Mouse (Mus musculus) kidney, postnatal 25 days (tissue): ENCODE results near the gene Mogat1.

Experiments
- DNase-seq, 2 experiments: peaks; one replicate each; pipeline ENCODE4 v3.0.0; 2021; ENCODE audit warnings: mixed read lengths in 2 of 2

Mogat1 gene

GRCm38 (mm10) chr1:78510862-78511261 lies at the start of gene Mogat1:
Gene Mogat1, plus strand, starts transcription at chr1:78510991.
- DNase-seq: peak; percentile 30 to 70

GRCm38 (mm10) chr1:78472441-78472840 lies 38.4 kb upstream of the Mogat1 start:
- no peak for DNase-seq

- no peak for DNase-seq
Measured at GRCm38 (mm10) chr1:78483430-78483829, 27.4 kb upstream of the Mogat1 start.

GRCm38 (mm10) chr1:78484361-78484760 lies 26.4 kb upstream of the Mogat1 start:
- no peak for DNase-seq

- DNase-seq: no peak
Measured at GRCm38 (mm10) chr1:78488427-78488751, 22.4 kb upstream of the Mogat1 start.

- peak; percentile 92 to 95 for DNase-seq
Measured at GRCm38 (mm10) chr1:78488752-78489492, 21.9 kb upstream of the Mogat1 start, which contains the start of gene Farsb. Gene Farsb, minus strand, starts transcription at chr1:78488897.

- no peak for DNase-seq
Measured at GRCm38 (mm10) chr1:78490143-78490542, 20.6 kb upstream of the Mogat1 start.

- no peak for DNase-seq
Measured at GRCm38 (mm10) chr1:78501036-78501435, 9.8 kb upstream of the Mogat1 start.

GRCm38 (mm10) chr1:78501856-78502255 lies 8.9 kb upstream of the Mogat1 start:
- DNase-seq: peak; percentile 29 to 52

GRCm38 (mm10) chr1:78502527-78502926 lies 8.3 kb upstream of the Mogat1 start:
- peak; percentile 79 to 89 for DNase-seq

- DNase-seq: no peak
Measured at GRCm38 (mm10) chr1:78507137-78507536, 3.7 kb upstream of the Mogat1 start.

- DNase-seq: peak; percentile 55 to 74
Measured at GRCm38 (mm10) chr1:78511621-78512160, 900 bp downstream of the Mogat1 start, which contains the start of gene BC035947. Gene BC035947, minus strand, starts transcription at chr1:78512158.

- DNase-seq: no peak
Measured at GRCm38 (mm10) chr1:78512756-78513155, 2.0 kb downstream of the Mogat1 start.

- no peak for DNase-seq
Measured at GRCm38 (mm10) chr1:78518907-78519306, 8.1 kb downstream of the Mogat1 start.

GRCm38 (mm10) chr1:78525189-78525886 lies 14.5 kb downstream of the Mogat1 start:
- DNase-seq: peak; percentile 68 to 81

GRCm38 (mm10) chr1:78528356-78528755 lies 17.6 kb downstream of the Mogat1 start:
- no peak for DNase-seq

- DNase-seq: no peak
Measured at GRCm38 (mm10) chr1:78529011-78529410, 18.2 kb downstream of the Mogat1 start.

GRCm38 (mm10) chr1:78530500-78531215 lies 19.9 kb downstream of the Mogat1 start:
- DNase-seq: no peak

GRCm38 (mm10) chr1:78532184-78532800 lies 21.5 kb downstream of the Mogat1 start:
- no peak for DNase-seq

- DNase-seq: no peak
Measured at GRCm38 (mm10) chr1:78534428-78535150, 23.8 kb downstream of the Mogat1 start.

- peak; percentile 82 to 83 for DNase-seq
Measured at GRCm38 (mm10) chr1:78536310-78537164, 25.7 kb downstream of the Mogat1 start.
